Mouse (Mus musculus): ENCODE data around the gene Bcl2. TPM values are rescaled to one million over a fixed set of nuclear protein-coding genes. Genes with fewer than 3 reads are reported as not detected.
A peak's percentile ranks its signal among the peaks of the same experiment; 100 is the strongest.

Bcl2 gene
- total and polyA plus RNA-seq, 3 experiments, result 30.9 to 87.0 (median 38.8) TPM

GRCm38 (mm10) chr1:106654254-106654653, 59.8 kb downstream of the Bcl2 start:
- Histone ChIP-seq H3K4me1 (ENCODE audit: control insufficient read depth in 1 of 2, insufficient read depth in 2 of 2, low read length in 2 of 2) (peaks cover 13 to 41% of the 10 kb centered on the region in 2 experiments), H3K79me2 (ENCODE audit: control insufficient read depth, insufficient read depth, low read length, poor library complexity) (peaks cover 33% of the 10 kb centered on the region; the same call in 1 of the 2 replicates), H3K36me3 (ENCODE audit: control insufficient read depth in 1 of 2, insufficient read depth in 2 of 2, low read length in 2 of 2) (peaks cover 0 to 42% of the 10 kb centered on the region in 2 experiments; a peak in 2 of 4 replicates), H3K4me3 (ENCODE audit: control insufficient read depth in 1 of 2, insufficient read depth in 1 of 2, low read depth in 2 of 2, low read length in 2 of 2) (no peak overlapping the region), H3K9me3 (replicated peaks; ENCODE audit: insufficient read depth, low read length) (no peaks in the 10 kb centered on the region), H3K9ac (ENCODE audit: control insufficient read depth, low read depth, low read length, poor library complexity, severe bottlenecking) (no peak overlapping the region), H3K27me3 (ENCODE audit: control insufficient read depth in 1 of 2, insufficient read depth in 2 of 2, low read length in 2 of 2) (no peaks in the 10 kb centered on the region), H3K27ac (ENCODE audit: control insufficient read depth, low read depth, low read length) (no peak overlapping the region)
- no peak for TF ChIP-seq TCF12 (IDR thresholded peaks at IDR 0.05; ENCODE audit: low read depth, low read length)
- no peak for TF ChIP-seq MYC (IDR thresholded peaks at IDR 0.05; ENCODE audit: low read depth, low read length)
- TF ChIP-seq E2F4 (IDR thresholded peaks at IDR 0.05; ENCODE audit: borderline replicate concordance, low read depth, low read length), result no peak
- TF ChIP-seq GABPA (IDR thresholded peaks at IDR 0.05; ENCODE audit: low read depth, low read length), result no peak
- no peak for TF ChIP-seq MYB (IDR thresholded peaks at IDR 0.05; ENCODE audit: low read depth, low read length)
- no peak for TF ChIP-seq ETS1 (IDR thresholded peaks at IDR 0.05; ENCODE audit: low read depth, low read length)
- TF ChIP-seq BHLHE40 (IDR thresholded peaks at IDR 0.05; ENCODE audit: borderline replicate concordance, low read depth, low read length), result no peak
- no peak for TF ChIP-seq CHD1 (IDR thresholded peaks at IDR 0.05; ENCODE audit: low read depth, low read length)
- no peak for TF ChIP-seq ZKSCAN1 (IDR thresholded peaks at IDR 0.05; ENCODE audit: low read depth, low read length)
- TF ChIP-seq ELF1 (IDR thresholded peaks at IDR 0.05; ENCODE audit: low read depth, low read length), result no peak
- TF ChIP-seq UBTF (IDR thresholded peaks at IDR 0.05; ENCODE audit: borderline replicate concordance, insufficient read depth, low read depth, low read length), result no peak
- no peak for TF ChIP-seq CTCF (IDR thresholded peaks at IDR 0.05 in 2 of 3, conservative IDR thresholded peaks at IDR 0.05 in 1 of 3; ENCODE audit: control insufficient read depth in 1 of 3, insufficient read depth in 1 of 3, low read depth in 2 of 3, low read length in 3 of 3, poor library complexity in 1 of 3, severe bottlenecking in 1 of 3)
- TF ChIP-seq TAL1 (IDR thresholded peaks at IDR 0.05; ENCODE audit: low read length), result no peak
- no peak for TF ChIP-seq RCOR1 (IDR thresholded peaks at IDR 0.05; ENCODE audit: low read depth, low read length)
- peak; percentile 56 for DNase-seq (ENCODE audit: low read depth, low spot score)

- H3K27me3 ChIP-seq (ENCODE audit: control insufficient read depth in 1 of 2, insufficient read depth in 2 of 2, low read length in 2 of 2), result no peaks in the 10 kb centered on the region
- peaks cover 35% of the 10 kb centered on the region; the same call in 1 of the 2 replicates for H3K79me2 ChIP-seq (ENCODE audit: control insufficient read depth, insufficient read depth, low read length, poor library complexity)
- H3K4me3 ChIP-seq (ENCODE audit: control insufficient read depth in 1 of 2, insufficient read depth in 1 of 2, low read depth in 2 of 2, low read length in 2 of 2), result no peak overlapping the region
- peaks cover 10 to 36% of the 10 kb centered on the region in 2 experiments for H3K4me1 ChIP-seq (ENCODE audit: control insufficient read depth in 1 of 2, insufficient read depth in 2 of 2, low read length in 2 of 2)
- TF ChIP-seq EP300 (IDR thresholded peaks at IDR 0.05; ENCODE audit: low read depth in 1 of 2, low read length in 2 of 2), result peak; percentile 77 to 81
- peak; percentile 69 for TF ChIP-seq GATA1 (IDR thresholded peaks at IDR 0.05; ENCODE audit: low read depth, low read length)
- TF ChIP-seq SIN3A (IDR thresholded peaks at IDR 0.05; ENCODE audit: low read length), result peak; percentile 66; the same call in 1 of the 2 replicates
- peak; percentile 63; the same call in 1 of the 2 replicates for TF ChIP-seq TCF12 (IDR thresholded peaks at IDR 0.05; ENCODE audit: low read depth, low read length)
- TF ChIP-seq MXI1 (IDR thresholded peaks at IDR 0.05; ENCODE audit: low read depth, low read length), result peak; percentile 66; the same call in 1 of the 2 replicates
- 0 out of 2 replicates have a peak, but pooled peaks have one; percentile 16 for TF ChIP-seq TAL1 (IDR thresholded peaks at IDR 0.05; ENCODE audit: low read length)
- TF ChIP-seq ETS1 (IDR thresholded peaks at IDR 0.05; ENCODE audit: low read depth, low read length), result peak; percentile 68
- no peak for TF ChIP-seq GABPA (IDR thresholded peaks at IDR 0.05; ENCODE audit: low read depth, low read length)
- TF ChIP-seq NRF1 (IDR thresholded peaks at IDR 0.05; ENCODE audit: insufficient read depth, low read depth, low read length, poor library complexity, severe bottlenecking), result no peak
- H3K27ac ChIP-seq (ENCODE audit: control insufficient read depth, low read depth, low read length), result peak overlapping the region; percentile 8
- no peak overlapping the region for H3K9ac ChIP-seq (ENCODE audit: control insufficient read depth, low read depth, low read length, poor library complexity, severe bottlenecking)
- H3K36me3 ChIP-seq (ENCODE audit: control insufficient read depth in 1 of 2, insufficient read depth in 2 of 2, low read length in 2 of 2), result peaks cover 0 to 36% of the 10 kb centered on the region in 2 experiments; a peak in 2 of 4 replicates
- no peaks in the 10 kb centered on the region for H3K9me3 ChIP-seq (replicated peaks; ENCODE audit: insufficient read depth, low read length)
- peak; percentile 69 for DNase-seq (ENCODE audit: low read depth, low spot score)
These were observed 60.6 kb downstream of the Bcl2 start for GRCm38 (mm10) chr1:106653441-106653860.
